Mouse (Mus musculus) testis, adult 2 months (tissue): Measurements from ENCODE around the gene Kif1a. TPM values are rescaled to one million over a fixed set of nuclear protein-coding genes. Genes with fewer than 3 reads are reported as not detected.

Experiments
- H3K27ac ChIP-seq: fragments of 200-500 bp; 2 replicates; pipeline ENCODE4 v1.5.1; 2012; ENCODE audit warnings: low read depth, low read length; ENCODE audit not compliant: control insufficient read depth, insufficient read depth
- H3K27me3 ChIP-seq: fragments of 200-500 bp; 2 replicates; pipeline ENCODE4 v1.6.1; 2012; ENCODE audit warnings: mild to moderate bottlenecking, low read length, moderate library complexity; ENCODE audit not compliant: control insufficient read depth, insufficient read depth
- H3K36me3 ChIP-seq: fragments of 200-500 bp; 2 replicates; pipeline ENCODE4 v1.6.1; 2012; ENCODE audit warnings: mild to moderate bottlenecking, low read length; ENCODE audit not compliant: control insufficient read depth, insufficient read depth
- H3K4me1 ChIP-seq: fragments of 200-500 bp; 2 replicates; pipeline ENCODE4 v1.6.1; 2012; ENCODE audit warnings: low read length; ENCODE audit not compliant: control insufficient read depth, insufficient read depth
- H3K4me3 ChIP-seq: fragments of 200-500 bp; 2 replicates; pipeline ENCODE4 v1.5.1; 2012; ENCODE audit warnings: low read depth, mild to moderate bottlenecking, low read length, moderate library complexity, mixed read lengths; ENCODE audit not compliant: control insufficient read depth
- CTCF ChIP-seq: fragments of 200-500 bp; IDR thresholded peaks from 2 replicates; pipeline ENCODE4 v1.5.1; 2012; ENCODE audit warnings: low read depth, mild to moderate bottlenecking, inconsistent platforms, low read length, moderate library complexity; ENCODE audit not compliant: control insufficient read depth, insufficient read depth, insufficient replicate concordance
- POLR2A ChIP-seq: fragments of 200-500 bp; IDR thresholded peaks from 2 replicates; pipeline ENCODE4 v1.6.1; 2012; ENCODE audit warnings: low read depth, mild to moderate bottlenecking, inconsistent platforms, low read length, moderate library complexity; ENCODE audit not compliant: control insufficient read depth
- polyA plus RNA-seq: library from polyadenylated mRNA; depleted of rRNA; stranded (reverse); fragments of >200 nt; gene quantifications from 2 replicates; pipeline ENCODE4 v1.2.3, GENCODE M21; 2012

Gene Kif1a
- polyA plus RNA-seq, 1 experiment: 11.4 TPM

GRCm38 (mm10) chr1:93006061-93006460, 95.7 kb downstream of the Kif1a start, which contains the start of gene Aqp12:
Gene Aqp12, plus strand, starts transcription at chr1:93006334.
- no peaks in the 10 kb centered on the region for H3K36me3 ChIP-seq
- H3K4me1 ChIP-seq: peaks cover 4% of the 10 kb centered on the region; the same call in 1 of the 2 replicates
- no peaks in the 10 kb centered on the region for H3K27me3 ChIP-seq
- TF ChIP-seq POLR2A (no peak), CTCF (no peak)
- H3K27ac ChIP-seq: no peak within 1 kb of the TSS
- no peak within 1 kb of the TSS for H3K4me3 ChIP-seq

- peaks cover 5% of the 10 kb centered on the region for H3K4me1 ChIP-seq
Measured at GRCm38 (mm10) chr1:92992880-92993279, 108.9 kb downstream of the Kif1a start.

GRCm38 (mm10) chr1:92992214-92992855, 109.4 kb downstream of the Kif1a start:
- H3K36me3 ChIP-seq: no peaks in the 10 kb centered on the region
- peak overlapping the region; percentile 76 for H3K4me3 ChIP-seq
- H3K27me3 ChIP-seq: no peaks in the 10 kb centered on the region
- TF ChIP-seq CTCF: no peak
- TF ChIP-seq POLR2A: no peak
- no peak overlapping the region; the same call in 1 of the 2 replicates for H3K27ac ChIP-seq
- peaks cover 5% of the 10 kb centered on the region for H3K4me1 ChIP-seq

More at GRCm38 (mm10) chr1:92992880-92993279, 108.9 kb downstream of the Kif1a start:
- no peak overlapping the region; the same call in 1 of the 2 replicates for H3K27ac ChIP-seq
- TF ChIP-seq POLR2A (0 out of 2 replicates have a peak, but pooled peaks have one; percentile 18), CTCF (no peak)
- H3K27me3 ChIP-seq: no peaks in the 10 kb centered on the region
- no peaks in the 10 kb centered on the region for H3K36me3 ChIP-seq
- peak overlapping the region; percentile 76 for H3K4me3 ChIP-seq

GRCm38 (mm10) chr1:92989891-92990290, 111.9 kb downstream of the Kif1a start:
- H3K27me3 ChIP-seq: no peaks in the 10 kb centered on the region
- no peak for TF ChIP-seq CTCF
- no peak for TF ChIP-seq POLR2A
- no peaks in the 10 kb centered on the region for H3K36me3 ChIP-seq
- peaks cover 3% of the 10 kb centered on the region for H3K4me1 ChIP-seq
- no peak overlapping the region for H3K27ac ChIP-seq
- peak overlapping the region; percentile 3; the same call in 1 of the 2 replicates for H3K4me3 ChIP-seq

GRCm38 (mm10) chr1:92988894-92989293, 112.9 kb downstream of the Kif1a start:
- no peak overlapping the region for H3K27ac ChIP-seq
- H3K27me3 ChIP-seq: no peaks in the 10 kb centered on the region
- no peaks in the 10 kb centered on the region for H3K36me3 ChIP-seq
- no peak overlapping the region for H3K4me3 ChIP-seq
- TF ChIP-seq POLR2A (no peak), CTCF (no peak)
- H3K4me1 ChIP-seq: peaks cover 3% of the 10 kb centered on the region

- Histone ChIP-seq H3K27ac (no peak overlapping the region), H3K4me1 (no peaks in the 10 kb centered on the region), H3K36me3 (no peaks in the 10 kb centered on the region), H3K4me3 (no peak overlapping the region), H3K27me3 (no peaks in the 10 kb centered on the region)
- TF ChIP-seq CTCF (no peak), POLR2A (no peak)
Measured at GRCm38 (mm10) chr1:92984999-92985398, 116.8 kb downstream of the Kif1a start.

GRCm38 (mm10) chr1:92982931-92983605, 118.7 kb downstream of the Kif1a start:
- H3K27ac ChIP-seq: no peak overlapping the region
- H3K27me3 ChIP-seq: no peaks in the 10 kb centered on the region
- no peaks in the 10 kb centered on the region for H3K4me1 ChIP-seq
- no peak overlapping the region for H3K4me3 ChIP-seq
- no peak for TF ChIP-seq POLR2A
- no peak for TF ChIP-seq CTCF
- H3K36me3 ChIP-seq: no peaks in the 10 kb centered on the region
